Mouse (Mus musculus) yolk sac, embryonic 10.5 days (tissue): Measurements from ENCODE around the gene Edem1.
"Not testable (repeated sequence)": the region's sequence is repeated elsewhere in the genome, so short reads cannot be mapped to it uniquely, and the experiment has no call there.

Experiments
- DNase-seq: peaks from one replicate; pipeline ENCODE4 v3.0.0-alpha.2; 2017; ENCODE audit warnings: low spot score

The Edem1 gene

DNA sequence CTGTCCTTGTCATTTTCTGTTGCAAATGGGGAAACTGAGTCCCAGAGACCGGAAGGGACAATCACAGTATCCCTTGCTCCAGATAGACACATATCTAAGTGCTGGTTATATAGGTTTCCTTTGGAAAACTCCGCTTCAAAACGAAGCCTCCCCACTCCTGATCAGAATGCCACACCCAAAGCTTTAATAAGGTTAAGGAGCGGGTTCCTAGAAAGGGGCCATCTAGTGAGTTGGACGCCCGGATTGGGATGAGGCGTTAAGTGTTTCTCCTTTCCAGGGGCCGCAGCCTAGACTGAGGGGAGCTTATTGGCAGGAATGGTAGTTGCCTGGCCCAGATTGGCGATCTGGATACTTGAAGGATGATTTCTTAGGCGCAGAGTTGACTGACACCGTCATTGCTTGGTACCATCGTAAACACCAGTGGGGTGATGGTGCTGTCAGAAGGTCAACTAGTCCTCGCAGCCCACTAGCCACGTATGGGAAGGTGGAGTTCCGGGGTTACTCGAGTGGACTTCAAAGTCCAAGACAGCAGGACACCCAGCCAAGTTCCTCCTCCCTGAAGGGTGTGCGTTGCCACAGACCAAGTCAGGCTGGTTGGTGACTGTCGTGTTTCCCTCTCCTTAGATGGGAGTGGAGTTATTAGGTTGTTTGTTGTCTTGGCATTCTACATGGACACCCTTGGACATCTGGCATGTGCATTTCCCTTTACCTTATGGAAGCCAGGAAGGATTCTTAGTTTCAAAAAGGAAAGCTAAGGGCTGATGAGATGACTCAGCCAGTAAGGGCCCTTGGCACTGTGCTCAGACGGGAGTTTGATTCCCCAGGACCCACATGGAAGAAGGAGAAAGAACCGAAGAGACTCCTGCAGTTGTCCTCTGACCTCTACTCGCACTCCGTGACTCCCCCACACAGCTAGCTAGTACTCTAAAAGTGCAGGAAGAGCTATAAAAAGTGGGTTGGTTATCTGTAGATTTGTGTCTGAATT is 1.2 kb downstream of the Edem1 start:
- DNase-seq, result peak; percentile 37

DNA sequence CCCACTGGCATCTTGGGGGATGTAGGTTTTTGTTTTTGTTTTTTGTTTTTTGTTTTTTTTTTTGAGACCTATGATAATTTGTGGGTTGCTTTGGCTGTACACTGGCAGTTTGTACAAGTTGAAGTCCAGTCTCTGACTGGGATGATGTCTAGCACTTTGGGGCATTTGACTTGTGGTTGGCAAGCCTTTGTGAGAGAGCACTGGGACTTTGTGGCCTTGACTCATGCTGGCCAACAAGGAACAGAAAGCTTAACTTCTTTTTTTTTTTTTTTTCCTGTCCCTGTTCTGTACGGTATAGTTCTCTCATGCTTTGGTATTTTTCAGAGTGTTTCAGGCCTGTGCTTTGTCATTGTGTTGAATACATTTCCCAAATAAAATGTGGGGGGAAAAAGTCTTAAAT is 3.7 kb downstream of the Edem1 start:
- DNase-seq, result no peak

DNA sequence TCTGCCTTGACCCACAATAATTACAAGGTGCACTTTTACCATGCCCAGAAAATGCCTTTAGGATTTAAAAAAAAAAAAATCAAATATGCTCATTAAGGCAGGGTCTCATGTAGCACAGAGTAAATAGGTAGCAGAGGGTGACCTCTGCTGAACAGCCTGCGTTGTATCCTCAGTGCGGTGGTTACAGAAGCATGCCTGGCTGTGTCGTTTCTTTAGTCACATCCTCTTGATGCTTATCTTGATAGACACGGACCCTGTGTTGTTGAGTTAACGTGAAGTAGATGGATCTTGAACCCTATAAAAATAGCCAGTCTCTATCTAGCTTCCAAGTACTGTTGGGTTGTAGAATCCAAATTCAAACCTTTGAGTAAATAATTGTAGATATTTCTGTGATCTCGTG is 4.5 kb downstream of the Edem1 start:
- DNase-seq, result no peak

DNA sequence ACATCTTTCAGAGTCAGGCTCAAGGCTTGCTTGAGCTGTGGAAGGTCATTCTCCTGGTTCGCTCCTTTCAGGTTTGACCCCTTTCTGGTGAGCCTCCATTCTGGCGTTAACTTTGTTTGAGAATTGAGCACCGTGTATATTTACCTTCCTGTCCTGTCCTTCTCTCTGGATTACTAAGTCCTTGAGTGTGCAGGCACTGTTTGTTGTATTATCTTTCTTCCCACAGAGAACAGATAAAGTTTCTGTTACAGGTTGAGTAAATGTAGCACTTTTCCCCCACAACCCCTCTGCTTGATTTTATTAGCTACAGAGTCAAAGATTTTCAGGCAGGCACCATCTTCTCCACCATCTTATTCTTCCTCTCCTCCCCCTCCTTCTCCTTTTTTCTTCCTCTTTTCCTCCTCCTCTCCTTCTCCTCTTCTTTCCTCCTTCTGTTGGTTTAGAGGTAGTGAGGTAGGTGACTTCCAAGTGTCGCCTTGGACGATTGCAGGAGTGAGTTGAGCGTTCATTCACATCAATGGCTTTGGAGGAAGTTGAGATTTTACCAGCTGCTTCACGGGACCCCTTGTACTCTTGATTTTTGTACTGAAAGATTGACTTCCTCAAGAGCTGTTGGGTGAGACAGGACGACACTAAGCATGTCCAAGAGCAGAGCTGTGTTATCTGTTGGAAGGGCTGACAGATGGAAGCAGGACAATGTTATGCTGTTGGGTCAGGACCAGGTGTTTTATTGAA is 5.7 kb downstream of the Edem1 start:
- peak; percentile 31 for DNase-seq

DNA sequence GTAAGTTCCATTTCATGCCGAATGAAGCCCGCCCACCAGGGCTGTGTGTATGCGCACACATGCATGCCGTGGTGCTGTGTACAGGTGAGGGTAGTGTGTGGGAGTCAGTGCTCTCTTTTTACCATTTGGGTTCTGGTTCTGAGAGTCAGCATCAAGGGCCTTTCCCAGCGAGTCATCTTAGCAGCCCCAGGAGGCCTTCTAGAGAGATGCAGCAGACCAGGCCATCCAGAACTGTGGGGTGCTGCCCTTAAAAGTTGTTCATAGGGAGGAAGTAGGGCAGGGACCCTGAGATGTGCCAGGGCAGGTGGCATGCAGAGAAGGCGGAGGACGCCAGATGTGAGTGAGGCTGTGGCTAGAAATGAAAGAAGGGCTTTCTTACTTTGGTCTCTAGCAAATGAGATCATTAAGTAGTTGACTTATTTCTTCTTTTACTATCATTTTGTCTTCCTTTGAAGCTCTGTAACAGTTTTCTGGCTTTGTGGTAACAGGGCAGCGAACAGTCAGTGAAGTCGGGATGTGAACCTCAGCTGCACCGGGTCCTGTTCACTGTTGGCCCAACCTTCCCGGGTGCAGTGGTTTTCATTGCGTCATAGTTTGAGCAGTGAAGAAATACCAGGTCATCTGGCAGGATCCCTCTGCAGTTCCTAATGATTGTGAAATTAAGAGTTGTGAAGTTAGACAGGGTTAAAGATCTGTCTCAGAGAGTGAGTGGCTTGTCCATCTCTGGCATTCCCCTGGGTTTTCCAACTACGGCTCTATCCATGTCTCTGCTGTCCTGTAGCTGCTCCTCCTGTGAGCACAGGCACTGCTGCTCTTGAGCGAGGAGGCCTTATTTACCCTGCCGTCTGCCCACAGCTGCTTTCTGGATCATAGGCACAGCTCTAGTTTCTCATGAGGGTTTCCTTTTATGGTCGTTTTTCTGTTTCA is 7.6 kb downstream of the Edem1 start:
- DNase-seq, result peak; percentile 68

DNA sequence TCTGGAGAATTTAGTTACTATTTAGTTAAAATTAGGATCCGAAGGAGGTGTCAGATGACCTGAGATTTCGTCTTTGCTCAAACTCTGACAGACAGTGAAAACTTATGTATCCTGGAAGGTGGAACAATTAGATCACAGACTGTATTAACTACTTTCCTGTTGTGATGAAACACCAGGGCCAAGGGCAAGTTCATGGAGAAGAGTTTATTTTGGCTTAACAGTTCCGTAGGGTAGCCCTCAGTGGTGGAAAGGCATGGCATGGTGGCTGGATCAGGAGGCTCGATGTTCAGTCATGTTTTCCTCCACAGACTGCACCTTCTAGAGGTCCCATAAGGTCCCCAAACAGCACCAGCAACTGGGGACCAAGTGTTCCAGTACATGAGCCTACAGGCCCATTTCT is 8.6 kb downstream of the Edem1 start:
- no peak for DNase-seq

DNA sequence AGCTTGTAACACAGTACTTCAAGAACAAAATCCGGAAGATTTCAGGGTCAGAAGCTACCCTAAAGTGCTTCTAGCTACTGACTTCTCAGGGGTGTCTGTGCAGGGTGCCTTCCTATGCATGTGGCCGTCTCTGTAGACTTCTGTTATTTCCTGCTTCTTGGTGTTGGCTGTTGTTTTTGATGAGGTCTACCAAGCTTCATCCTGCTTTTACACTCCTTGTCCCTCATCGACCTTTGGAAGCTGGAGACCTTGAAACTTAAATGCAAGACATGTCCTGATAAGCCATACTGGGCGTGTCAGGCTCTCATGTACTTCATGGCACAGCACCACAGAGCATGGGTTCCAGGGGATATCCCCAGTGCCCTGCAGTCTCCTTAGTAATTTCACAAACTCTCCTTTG is 9.5 kb downstream of the Edem1 start:
- no peak for DNase-seq

DNA sequence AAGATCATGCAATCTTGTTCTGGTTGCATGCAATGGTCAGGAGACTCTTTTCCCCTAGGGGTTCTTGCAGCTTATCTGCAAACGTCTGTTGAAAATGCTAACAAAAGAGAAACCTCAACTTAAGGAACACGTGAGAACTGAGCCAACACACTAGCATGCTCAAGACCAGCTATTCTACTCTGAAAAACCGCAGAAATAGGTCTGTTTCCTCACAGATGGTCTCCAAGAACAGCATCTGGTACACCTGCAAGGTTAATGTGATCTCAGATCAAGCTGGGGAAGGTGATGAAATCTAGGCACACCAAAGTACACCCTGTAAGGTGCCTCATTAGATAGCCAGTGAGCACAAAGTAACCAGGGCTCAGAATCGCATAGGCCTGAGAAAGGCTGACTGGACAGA is 11.0 kb downstream of the Edem1 start:
- DNase-seq, result no peak

DNA sequence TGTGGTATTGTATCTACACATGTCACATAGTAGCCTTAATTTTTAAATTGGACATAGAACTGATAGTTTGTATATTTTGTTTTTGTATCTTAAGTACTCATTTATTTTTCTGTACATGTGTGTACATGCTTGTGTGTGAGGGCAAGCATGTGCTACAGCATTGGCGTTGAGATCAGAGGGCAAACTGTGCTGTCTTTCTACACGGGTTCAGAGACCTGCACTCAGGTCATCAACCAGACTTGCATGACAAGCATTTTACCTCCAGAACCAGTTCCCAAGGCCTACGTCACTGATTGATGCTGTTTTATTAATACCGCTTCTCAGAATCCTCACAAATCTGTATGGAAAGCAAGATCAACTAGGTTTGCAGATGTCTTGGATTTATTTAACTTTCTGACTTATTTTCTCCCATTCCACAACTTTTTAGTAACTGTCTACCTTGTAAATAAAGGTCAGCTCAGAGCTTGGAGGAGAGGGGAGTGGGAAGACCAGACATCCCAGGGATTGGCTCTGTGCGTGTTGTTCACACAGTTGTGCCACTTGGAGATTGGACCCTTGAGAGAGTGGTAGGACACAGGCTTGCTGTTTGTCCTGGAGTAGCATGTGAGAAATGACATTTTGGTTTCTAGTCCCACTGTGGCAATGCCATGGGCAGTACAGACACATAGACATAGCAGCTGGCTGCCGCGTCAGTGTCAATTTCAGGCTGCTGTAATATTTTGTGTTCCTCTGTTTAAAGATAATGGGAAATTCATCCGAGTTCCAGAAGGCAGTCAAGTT is 12.6 kb downstream of the Edem1 start:
- no peak for DNase-seq

DNA sequence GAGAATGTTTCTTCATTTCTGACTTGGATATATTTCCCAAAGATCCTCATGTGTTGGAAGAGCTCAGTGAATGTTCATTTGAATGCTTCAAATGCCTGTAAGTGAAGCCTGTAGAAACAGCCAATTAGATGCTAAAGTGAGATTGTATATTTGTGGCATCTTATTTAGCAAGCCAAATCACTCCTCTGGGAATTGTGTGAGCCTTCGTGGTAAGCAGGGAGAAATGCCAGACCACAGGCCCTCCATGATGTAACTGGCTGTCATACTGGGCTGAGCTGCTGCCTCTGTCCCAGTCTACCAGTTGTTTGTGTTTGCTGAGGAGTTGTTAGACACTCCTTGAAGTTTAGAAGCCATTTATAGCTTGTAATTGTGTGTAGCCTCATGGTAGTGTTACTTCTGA is 15.2 kb downstream of the Edem1 start:
- DNase-seq, result no peak

DNA sequence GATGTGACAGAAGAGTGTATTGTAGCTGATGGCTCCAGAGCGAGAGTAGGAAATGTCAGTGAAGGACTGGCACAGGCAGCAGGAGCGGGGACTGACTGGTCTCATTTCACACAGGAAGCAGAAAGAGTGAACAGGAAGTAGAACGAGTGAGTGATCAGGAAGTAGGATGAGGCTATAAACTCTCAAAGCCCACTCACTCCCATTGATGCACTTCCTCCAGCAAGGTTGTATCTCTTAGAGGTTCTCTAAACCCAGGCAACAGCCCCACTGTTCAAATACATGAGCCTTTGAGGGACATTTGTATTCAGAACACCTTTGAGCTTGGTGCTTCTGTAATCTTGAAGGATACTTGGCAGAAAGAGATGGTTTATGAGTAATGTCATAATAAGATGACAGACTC is 15.7 kb downstream of the Edem1 start:
- no peak for DNase-seq

DNA sequence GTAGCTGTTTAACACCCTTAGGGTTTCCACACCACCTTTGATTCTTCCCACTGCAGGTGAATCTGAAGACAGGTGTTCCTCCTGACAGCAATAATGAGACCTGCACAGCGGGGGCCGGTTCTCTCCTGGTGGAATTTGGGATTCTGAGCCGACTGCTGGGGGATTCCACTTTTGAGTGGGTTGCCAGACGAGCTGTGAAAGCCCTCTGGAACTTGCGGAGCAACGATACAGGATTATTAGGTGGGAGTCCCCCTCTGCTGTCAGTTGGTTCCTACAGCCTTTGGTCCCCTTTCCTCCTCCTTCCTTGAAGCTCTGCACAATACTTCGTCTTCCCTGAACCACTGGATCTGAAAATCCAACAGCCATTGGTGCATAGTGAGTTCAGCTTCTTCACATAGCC is 16.3 kb downstream of the Edem1 start:
- DNase-seq, result no peak

DNA sequence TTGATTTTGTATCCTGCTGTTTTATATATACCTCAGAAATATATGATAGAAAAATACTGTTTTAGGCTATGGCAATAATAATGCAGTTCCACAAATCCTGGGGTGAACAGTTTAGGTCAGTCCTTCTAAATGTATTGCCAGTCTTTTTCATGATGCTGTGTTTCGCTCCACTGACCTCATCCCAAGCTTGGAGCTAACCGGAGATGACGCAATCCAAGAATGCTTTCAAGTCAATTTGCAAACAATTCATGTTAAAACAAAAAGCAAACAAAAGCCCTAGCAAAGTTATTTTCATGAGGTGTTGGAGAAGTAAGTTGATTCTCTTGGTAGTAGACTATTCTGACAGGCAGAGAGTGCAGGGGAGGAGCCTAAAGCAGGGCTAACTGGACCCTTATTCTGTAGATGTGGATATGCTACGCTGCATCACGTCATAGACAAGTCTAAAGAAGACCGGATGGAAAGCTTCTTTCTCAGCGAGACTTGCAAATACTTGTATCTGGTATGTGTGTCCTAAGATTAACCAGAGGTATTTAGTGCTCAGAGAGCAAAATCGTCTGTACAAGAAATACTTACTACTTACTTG is 23.7 kb downstream of the Edem1 start:
- no peak for DNase-seq

DNA sequence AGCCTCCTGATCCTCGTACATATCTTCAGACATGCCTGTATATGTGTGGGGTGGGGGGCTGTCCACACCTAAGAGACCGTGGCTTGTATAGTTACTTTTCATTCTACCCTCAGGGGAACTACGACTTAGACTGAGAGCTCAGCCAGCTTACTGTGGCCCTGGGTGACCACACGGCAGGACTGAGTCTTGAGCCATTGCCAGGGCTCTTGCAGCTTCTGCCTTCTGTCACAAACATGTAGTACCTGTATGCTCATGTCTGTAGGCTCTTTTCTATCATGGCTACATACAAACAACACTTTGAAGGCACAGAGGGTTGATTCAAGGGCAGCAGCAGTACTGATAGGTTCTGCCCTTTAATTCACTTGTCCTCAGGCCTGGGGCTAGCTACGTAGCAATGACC is 24.5 kb downstream of the Edem1 start:
- no peak for DNase-seq

DNA sequence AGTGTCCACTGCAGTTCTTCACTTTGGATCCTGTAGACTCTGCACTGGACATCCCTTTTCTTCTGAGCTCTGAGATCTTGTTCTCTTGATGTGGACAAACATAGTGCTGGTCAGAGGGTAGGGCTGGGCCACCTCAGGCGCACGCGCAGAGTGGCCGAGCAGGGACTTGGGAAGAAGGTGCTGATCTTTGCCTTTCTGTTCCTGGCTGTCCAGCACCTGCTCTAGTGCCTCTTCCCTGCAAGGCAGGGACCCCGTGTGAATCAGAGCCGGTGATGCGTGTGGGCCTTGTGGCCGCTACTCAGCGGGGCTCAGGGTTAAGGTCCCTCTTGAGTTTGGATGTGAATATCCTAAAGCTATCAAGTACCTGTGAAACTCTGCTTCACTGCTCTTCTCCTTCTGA is 30.1 kb downstream of the Edem1 start:
- DNase-seq, result no peak

DNA sequence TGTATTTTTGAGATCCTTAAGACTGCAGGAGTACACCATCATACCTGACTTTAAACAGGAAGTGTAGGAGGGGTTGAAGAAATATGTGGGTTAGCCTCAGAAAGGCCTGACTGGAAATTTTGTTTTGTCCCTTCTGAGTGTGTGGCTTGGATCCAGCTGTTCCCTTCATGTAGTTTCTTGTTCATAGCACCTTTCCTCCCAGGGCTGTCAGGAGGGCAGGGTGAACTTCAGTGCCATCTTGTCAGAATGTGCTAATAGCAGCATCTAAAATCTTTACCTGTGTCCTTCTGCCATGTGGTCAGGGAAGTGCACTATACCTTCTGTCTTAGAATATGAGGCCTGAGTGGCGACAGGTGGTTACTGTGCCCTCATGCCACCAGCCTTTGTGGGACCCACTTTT is 32.8 kb downstream of the Edem1 start:
- no peak for DNase-seq

DNA sequence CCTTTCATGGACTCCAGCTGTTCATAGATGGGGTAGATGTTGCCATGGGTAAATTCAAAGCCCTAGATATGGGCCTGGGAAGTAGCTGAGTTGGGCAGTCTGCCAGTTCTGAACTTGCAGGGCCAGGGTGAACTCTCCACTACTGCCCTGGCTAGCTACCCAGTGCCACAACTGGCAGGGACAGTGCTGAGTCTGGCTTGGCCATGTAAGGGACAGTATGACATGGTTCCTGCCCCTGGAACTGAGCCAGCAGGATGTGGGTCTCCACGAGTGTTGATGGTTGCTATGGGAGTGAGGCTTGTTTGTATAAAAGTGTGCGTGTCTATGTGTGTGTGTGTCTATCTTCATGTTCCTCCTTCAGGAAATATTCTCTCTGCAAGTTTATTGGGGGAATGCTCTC is 34.1 kb downstream of the Edem1 start:
- DNase-seq, result no peak

DNA sequence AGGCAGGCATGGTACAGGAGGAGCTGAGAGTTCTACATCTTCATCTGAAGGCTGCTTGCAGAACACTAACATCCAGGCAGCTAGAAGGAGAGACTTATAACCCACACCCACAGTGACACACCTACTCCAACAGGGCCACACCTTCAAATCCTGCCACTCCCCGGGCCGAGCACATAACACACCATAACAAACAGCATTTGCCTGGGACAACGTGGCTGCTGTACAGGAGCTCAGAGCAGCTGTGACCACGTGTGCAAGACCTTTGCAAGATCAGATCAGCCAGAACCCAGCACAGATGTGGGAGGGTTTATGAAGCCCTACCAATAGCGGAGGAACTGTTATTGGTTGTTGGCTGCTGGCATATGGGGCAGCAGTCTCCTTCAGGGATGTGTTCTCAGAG is 37.9 kb downstream of the Edem1 start:
- no peak for DNase-seq

DNA sequence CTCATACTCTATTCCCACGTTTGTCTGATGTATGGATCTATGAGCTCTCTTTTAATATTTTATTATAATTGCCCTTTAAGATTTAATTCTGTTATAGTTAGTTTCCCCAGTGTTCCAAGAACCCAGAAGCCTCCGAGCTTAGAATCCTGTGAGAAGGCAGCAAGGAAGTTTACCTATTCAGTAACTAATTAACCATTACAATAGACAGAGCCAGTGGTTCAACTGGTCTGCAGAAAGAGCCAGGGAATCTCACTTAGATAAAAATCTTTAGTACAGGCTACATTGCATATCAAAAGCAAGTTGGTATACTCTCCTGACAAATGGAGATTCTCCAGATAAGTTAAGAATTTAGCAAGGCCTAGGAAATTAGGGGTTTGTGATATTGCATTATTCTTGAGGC is 40.6 kb downstream of the Edem1 start:
- DNase-seq, result not testable (repeated sequence)

DNA sequence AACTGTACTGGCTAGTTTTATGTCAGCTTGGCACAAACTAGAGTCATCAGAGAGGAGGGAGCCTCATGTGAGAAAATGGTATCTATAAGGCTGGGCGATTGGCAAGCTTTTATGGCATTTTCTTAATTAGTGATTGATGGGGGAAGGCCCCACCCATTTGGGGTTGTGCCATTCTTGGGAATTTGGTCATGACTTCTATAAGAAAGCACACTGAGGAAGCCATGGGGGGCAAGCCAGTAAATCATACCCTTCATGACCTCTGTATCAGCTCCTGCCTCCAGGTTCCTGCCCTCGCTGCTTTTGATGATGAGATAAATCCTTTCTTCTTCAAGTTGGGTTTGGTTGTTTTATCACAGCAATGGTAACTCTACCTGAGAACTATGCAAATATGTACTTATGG is 42.0 kb downstream of the Edem1 start:
- no peak for DNase-seq

DNA sequence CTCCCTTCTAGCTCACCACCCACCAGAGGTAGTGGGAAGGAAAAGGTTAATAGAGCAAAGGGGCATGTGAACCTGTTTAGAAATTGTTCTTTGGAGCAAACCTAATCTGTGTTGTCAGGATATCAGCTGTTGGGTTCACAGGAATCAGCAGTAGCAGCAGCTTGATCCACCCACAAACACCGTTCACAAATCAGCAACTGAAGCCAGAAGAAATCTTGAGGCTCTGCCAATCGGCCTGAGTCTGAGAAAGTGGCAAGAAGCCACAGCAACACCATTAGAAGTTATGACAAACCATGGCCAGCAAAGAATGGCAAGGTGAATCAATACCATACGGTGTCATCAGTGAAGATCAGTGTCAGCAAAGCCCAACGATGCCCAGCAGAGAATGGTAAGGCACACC is 42.8 kb downstream of the Edem1 start:
- DNase-seq, result no peak
